Mouse (Mus musculus): ENCODE results near the gene Tmem209.

Gene Tmem209

DNA sequence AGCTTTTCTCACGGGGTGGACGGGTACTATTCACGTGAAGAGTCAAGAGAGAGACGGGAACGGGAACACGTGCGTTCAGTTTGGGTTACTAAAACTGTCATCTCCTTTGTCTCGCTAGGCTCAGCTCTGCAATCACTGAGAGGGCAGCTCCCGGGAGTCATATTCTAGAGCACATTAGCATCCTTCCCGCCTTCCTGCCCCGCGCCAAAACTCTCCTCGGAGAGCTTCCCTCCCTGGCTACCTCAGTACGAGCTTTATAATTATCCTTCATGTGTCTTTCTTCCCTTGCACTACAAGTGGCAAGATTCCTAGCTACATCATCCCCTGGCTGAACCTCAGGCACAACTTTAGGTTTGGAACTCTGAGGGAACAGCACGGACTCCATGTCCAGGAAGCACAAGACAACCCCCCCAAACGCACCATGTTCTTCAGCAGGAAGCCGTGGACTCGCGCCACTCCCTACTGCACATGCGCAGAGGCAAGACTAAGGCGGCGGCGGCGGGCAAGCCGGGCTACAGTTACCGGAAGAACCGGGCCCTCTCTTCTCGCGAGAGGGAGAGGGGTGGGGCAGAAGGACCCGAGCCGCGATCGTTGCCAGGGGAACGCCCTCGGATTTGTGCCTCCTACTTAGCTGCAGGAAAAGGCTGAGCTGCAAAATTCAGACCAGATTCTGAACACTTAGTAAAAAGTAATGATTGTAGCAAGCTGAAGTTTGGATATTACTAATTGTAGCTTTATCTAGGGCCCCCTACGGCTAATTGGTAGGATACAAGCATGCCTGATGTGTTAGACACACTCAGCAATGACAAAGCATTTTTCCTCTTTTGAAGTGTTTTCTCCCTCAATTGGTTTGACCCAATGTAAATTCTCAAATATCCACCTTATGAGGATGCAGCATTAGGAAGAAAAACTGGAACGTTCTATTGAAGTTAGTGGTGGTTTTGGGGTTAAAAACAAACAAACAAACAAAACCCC lies at the start of gene Tmem209, which contains the start of gene Ssmem1:
Tmem209 (minus strand) TSS at position 519 of the 975 bp plus-strand sequence.
Ssmem1 (plus strand) TSS at position 585 of the 975 bp plus-strand sequence.
- H3K36me3 ChIP-seq (ENCODE audit: control insufficient read depth, insufficient read depth, low read length, poor library complexity, severe bottlenecking) = peaks cover 1% of the 10 kb centered on the region; the same call in 1 of the 2 replicates
- H3K27me3 ChIP-seq (ENCODE audit: control insufficient read depth, insufficient read depth, low read length, poor library complexity, severe bottlenecking) = no peaks in the 10 kb centered on the region
- peak; percentile 98 for DNase-seq (ENCODE audit: low read depth, low spot score)

DNA sequence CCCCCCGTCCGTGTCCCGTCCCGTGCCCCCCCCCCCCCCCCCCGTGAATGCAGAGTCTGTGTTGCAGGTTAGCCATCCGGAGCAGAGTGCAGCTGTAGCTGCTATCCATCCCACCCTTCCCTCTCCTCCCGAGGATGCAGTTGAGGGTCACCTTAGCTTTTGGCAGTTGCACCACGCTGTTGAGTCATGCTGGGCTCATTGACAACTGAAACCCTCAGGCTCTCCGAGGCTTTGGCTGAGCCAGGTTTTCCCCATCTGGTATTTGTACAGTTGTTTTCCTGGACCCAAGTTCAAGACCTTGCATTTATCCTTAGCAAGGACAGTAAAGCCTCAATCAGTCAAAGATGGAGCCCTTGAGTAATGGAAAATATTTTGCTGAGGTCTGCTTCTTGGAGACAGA lies 46.5 kb upstream of the Tmem209 start:
- DNase-seq (ENCODE audit: low read depth, low spot score) = no peak
- Histone ChIP-seq H3K27me3 (ENCODE audit: control insufficient read depth, insufficient read depth, low read length, poor library complexity, severe bottlenecking) (no peaks in the 10 kb centered on the region), H3K36me3 (ENCODE audit: control insufficient read depth, insufficient read depth, low read length, poor library complexity, severe bottlenecking) (no peaks in the 10 kb centered on the region)

DNA sequence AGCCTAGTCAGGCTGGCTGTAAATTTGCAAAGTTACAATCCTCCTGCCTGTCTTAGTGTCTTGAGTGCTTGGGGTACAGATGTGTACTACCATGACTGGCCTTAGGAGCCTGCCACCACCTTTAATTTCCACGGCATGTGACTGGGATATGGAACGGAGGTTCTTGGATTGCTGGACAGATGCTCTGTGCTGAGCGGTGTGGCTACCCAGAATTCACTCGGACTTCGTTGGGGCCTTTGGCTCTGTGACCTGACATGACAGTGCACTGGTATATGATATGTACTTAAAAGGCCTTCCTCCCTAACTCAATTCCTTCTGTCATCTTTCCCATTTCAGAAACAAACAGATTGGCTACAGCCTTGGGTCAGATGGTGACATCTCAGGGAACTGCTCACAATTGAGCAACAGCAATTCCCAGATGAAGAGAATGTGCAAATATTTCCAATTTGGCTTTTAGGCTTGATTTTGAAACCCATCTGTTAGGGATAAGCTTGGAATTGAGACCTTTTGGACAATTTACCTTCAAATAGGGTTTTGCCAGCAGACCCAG lies 45.1 kb upstream of the Tmem209 start:
- H3K36me3 ChIP-seq (ENCODE audit: control insufficient read depth, insufficient read depth, low read length, poor library complexity, severe bottlenecking) = no peaks in the 10 kb centered on the region
- DNase-seq (ENCODE audit: low read depth, low spot score) = no peak
- H3K27me3 ChIP-seq (ENCODE audit: control insufficient read depth, insufficient read depth, low read length, poor library complexity, severe bottlenecking) = no peaks in the 10 kb centered on the region

DNA sequence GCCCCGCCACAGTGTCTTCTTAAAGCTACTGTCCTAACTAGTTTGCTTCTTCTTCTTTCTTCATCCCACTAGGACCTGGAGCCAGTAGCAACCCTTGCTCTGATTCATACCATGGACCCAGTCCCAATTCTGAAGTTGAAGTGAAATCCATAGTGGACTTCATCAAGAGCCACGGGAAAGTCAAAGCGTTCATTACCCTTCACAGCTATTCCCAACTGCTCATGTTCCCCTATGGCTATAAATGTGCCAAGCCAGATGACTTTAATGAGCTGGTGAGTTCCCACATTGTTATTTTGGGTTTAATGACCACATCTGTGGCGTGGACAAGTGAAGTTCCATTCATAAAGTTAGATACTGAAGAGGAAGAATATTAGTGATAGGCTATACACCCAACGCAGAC lies 44.5 kb upstream of the Tmem209 start:
- Histone ChIP-seq H3K36me3 (ENCODE audit: control insufficient read depth, insufficient read depth, low read length, poor library complexity, severe bottlenecking) (no peaks in the 10 kb centered on the region), H3K27me3 (ENCODE audit: control insufficient read depth, insufficient read depth, low read length, poor library complexity, severe bottlenecking) (no peaks in the 10 kb centered on the region)
- no peak for DNase-seq (ENCODE audit: low read depth, low spot score)

DNA sequence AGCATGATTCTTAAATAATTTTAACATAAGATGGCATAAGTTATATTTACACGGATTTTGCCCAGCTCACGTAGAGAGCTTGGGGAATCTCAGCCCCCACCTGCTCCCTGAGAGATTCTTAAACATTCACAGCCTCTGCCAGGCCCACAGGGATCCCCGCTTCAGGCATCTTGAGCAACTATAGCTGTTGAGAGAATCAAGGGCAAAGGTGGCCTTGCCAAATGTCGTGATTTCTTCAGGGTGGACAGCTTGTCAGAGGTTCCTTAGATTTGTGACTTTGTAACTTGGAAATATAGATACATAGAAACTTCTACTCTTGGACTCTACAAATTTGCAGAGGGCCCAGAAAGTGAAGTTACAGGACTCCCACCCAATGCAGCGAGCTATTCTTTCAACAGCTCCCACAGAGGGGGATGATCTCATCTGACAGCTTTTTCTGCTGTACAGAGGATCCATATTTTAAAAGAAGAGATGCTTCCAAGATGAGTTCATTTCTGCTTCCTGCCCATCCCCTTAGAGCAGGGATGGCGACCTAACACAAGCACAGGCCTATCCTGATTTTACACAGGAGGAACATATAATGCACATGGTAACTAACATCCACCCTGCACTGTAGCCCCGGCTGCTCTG lies 43.9 kb upstream of the Tmem209 start:
- H3K36me3 ChIP-seq (ENCODE audit: control insufficient read depth, insufficient read depth, low read length, poor library complexity, severe bottlenecking) = no peaks in the 10 kb centered on the region
- DNase-seq (ENCODE audit: low read depth, low spot score) = no peak
- no peaks in the 10 kb centered on the region for H3K27me3 ChIP-seq (ENCODE audit: control insufficient read depth, insufficient read depth, low read length, poor library complexity, severe bottlenecking)

- no peak for DNase-seq (ENCODE audit: low read depth, low spot score)
- H3K27me3 ChIP-seq (ENCODE audit: control insufficient read depth, insufficient read depth, low read length, poor library complexity, severe bottlenecking) = no peaks in the 10 kb centered on the region
Measured at GRCm38 (mm10) chr6:30552628-30553027, 43.0 kb upstream of the Tmem209 start.

GRCm38 (mm10) chr6:30551644-30552580 lies 42.3 kb upstream of the Tmem209 start:
- Histone ChIP-seq H3K36me3 (ENCODE audit: control insufficient read depth, insufficient read depth, low read length, poor library complexity, severe bottlenecking) (no peaks in the 10 kb centered on the region), H3K27me3 (ENCODE audit: control insufficient read depth, insufficient read depth, low read length, poor library complexity, severe bottlenecking) (no peaks in the 10 kb centered on the region; the same call in 1 of the 2 replicates)
- no peak for DNase-seq (ENCODE audit: low read depth, low spot score)

More at GRCm38 (mm10) chr6:30552628-30553027, 43.0 kb upstream of the Tmem209 start:
- H3K36me3 ChIP-seq (ENCODE audit: control insufficient read depth, insufficient read depth, low read length, poor library complexity, severe bottlenecking) = no peaks in the 10 kb centered on the region

DNA sequence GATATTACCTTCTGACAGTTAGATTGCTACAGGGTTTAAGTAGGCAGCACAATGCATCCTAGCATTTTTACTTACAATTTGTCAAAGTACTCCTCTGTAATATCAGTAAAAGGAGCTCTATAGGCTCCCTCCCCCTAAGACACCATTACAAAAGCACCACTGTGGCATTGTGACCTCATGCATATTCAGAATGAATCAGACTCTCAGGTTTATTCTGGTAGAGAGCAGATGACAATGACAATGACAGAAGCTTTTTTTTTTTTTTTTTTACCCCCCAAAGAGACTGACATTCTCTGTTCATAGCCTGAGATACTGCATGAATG lies 41.6 kb upstream of the Tmem209 start:
- no peak for DNase-seq (ENCODE audit: low read depth, low spot score)
- no peaks in the 10 kb centered on the region for H3K36me3 ChIP-seq (ENCODE audit: control insufficient read depth, insufficient read depth, low read length, poor library complexity, severe bottlenecking)
- H3K27me3 ChIP-seq (ENCODE audit: control insufficient read depth, insufficient read depth, low read length, poor library complexity, severe bottlenecking) = no peaks in the 10 kb centered on the region; the same call in 1 of the 2 replicates

- H3K27me3 ChIP-seq (ENCODE audit: control insufficient read depth, insufficient read depth, low read length, poor library complexity, severe bottlenecking) = no peaks in the 10 kb centered on the region; the same call in 1 of the 2 replicates
- DNase-seq (ENCODE audit: low read depth, low spot score) = no peak
- H3K36me3 ChIP-seq (ENCODE audit: control insufficient read depth, insufficient read depth, low read length, poor library complexity, severe bottlenecking) = no peaks in the 10 kb centered on the region
Measured at GRCm38 (mm10) chr6:30550496-30551192, 41.1 kb upstream of the Tmem209 start.

- Histone ChIP-seq H3K36me3 (ENCODE audit: control insufficient read depth, insufficient read depth, low read length, poor library complexity, severe bottlenecking) (no peaks in the 10 kb centered on the region), H3K27me3 (ENCODE audit: control insufficient read depth, insufficient read depth, low read length, poor library complexity, severe bottlenecking) (no peaks in the 10 kb centered on the region; the same call in 1 of the 2 replicates)
- DNase-seq (ENCODE audit: low read depth, low spot score) = no peak
Measured at GRCm38 (mm10) chr6:30549231-30549761, 39.7 kb upstream of the Tmem209 start.

- no peak for DNase-seq (ENCODE audit: low read depth, low spot score)
- no peaks in the 10 kb centered on the region for H3K36me3 ChIP-seq (ENCODE audit: control insufficient read depth, insufficient read depth, low read length, poor library complexity, severe bottlenecking)
- H3K27me3 ChIP-seq (ENCODE audit: control insufficient read depth, insufficient read depth, low read length, poor library complexity, severe bottlenecking) = no peaks in the 10 kb centered on the region; the same call in 1 of the 2 replicates
Measured at GRCm38 (mm10) chr6:30547656-30548306, 38.2 kb upstream of the Tmem209 start.

DNA sequence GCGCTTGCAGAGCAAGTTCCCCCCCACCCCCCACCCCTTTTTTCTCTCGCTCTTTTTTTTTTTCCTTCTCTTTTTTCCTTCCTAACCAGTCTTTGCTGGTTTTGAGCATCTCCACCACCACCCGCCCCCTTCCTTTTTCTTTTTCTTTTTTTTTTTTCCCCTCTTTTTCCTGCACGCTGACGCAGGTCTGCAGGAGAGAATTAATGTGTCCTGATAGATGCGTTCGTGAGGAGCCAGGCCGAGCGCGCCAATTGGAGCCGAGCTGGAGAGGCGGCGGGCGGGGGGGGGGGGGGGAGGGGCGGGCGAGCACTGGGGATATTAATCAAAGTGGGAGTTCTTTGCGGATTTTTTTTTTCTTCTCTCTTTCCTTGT lies 37.7 kb upstream of the Tmem209 start:
- Histone ChIP-seq H3K36me3 (ENCODE audit: control insufficient read depth, insufficient read depth, low read length, poor library complexity, severe bottlenecking) (no peaks in the 10 kb centered on the region), H3K27me3 (ENCODE audit: control insufficient read depth, insufficient read depth, low read length, poor library complexity, severe bottlenecking) (no peaks in the 10 kb centered on the region; the same call in 1 of the 2 replicates)
- no peak for DNase-seq (ENCODE audit: low read depth, low spot score)

Measured in splenic B cell, adult 2 months (primary cell).